Mouse (Mus musculus): Measurements from ENCODE around the gene Ispd.
A peak's percentile ranks its signal among the peaks of the same experiment; 100 is the strongest.

Gene Ispd

DNA sequence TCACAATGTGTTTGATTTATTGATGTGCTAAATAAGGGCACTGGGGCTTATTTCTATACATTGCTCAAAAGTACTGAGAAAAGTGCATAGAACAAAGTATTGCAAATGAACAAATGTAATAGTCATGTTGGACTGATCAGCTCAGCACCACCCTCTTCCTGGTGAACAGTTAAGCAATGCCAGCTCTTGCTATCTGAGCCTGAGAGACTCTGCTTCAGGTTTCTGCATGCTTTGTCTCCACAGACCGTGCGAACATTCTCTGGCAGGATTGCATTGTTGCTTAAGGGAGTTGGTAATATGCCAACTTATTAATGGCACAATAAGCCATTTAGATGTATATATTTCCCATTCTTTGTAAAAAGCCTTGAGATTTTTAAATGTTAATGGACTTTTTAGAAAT lies 182.9 kb downstream of the Ispd start:
- no peak for DNase-seq (ENCODE audit: low spot score)

DNA sequence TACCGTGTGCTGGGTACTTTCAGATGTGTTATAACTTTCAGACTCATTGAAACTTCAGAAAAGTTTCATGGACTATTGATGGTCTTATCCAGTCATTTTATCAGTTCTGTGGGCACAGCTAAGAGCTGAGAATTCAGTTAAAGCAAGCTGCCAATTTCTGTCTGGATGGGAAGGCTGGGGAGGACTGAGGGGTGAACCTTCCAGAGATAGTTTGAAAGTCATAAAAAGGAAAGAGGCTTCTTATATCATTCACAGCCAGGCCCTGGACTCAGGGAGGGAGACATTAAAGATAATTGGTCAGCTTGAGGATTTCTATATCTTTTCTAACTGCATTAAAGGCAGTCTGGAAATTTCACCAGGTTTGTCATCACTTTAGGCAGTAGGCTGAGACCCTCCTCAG lies 185.7 kb downstream of the Ispd start:
- DNase-seq (ENCODE audit: low spot score) = no peak

DNA sequence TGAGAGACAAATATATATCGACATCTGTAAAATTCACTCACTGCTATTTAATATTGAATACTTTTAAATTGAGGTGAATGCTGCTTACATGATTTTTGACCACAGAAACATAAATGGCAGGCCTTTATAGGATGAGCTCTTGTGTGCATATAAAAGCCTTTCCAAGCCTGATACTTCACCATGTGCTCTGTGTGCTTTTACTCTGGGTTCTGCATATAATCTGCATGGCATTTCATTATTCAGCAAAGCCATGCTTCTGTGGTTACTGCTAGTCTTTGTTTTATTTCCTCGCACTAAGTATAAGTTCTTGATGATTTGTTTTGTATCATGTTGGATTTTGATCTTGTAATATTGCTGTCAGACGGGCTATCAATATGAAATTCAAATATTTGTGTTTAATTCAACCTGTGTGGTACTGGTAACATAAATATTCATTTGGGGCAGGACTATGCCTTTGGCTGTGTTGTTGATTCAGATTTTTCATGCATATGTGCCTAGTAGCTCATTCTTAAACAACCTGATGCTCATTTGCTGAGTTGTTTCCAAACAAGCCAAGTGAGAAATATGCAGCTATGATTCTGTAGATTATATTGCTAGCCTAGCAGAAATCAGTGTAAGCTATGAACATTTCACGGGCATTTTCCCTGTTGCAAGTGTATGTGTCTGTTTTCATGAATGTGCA lies 189.3 kb downstream of the Ispd start:
- no peak for DNase-seq (ENCODE audit: low spot score)

DNA sequence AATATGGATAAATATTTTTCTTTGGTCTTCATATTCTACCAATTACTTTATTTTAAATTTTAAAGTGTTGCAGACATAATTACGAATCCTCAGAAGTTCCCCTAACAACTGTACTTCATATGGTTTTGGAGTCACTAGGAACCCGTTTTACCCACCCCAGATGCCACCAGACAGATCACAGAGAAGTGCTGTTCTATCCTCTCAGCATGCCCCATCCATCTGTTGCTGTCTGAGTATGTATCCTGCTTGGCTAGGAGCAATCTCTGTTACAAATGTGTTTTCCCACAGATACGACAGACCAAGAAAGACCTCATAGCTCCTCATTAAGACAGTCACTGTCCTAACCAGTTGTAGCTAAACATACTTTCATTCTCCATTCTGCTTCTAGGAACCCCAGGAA lies 203.6 kb downstream of the Ispd start:
- DNase-seq (ENCODE audit: low spot score) = no peak

DNA sequence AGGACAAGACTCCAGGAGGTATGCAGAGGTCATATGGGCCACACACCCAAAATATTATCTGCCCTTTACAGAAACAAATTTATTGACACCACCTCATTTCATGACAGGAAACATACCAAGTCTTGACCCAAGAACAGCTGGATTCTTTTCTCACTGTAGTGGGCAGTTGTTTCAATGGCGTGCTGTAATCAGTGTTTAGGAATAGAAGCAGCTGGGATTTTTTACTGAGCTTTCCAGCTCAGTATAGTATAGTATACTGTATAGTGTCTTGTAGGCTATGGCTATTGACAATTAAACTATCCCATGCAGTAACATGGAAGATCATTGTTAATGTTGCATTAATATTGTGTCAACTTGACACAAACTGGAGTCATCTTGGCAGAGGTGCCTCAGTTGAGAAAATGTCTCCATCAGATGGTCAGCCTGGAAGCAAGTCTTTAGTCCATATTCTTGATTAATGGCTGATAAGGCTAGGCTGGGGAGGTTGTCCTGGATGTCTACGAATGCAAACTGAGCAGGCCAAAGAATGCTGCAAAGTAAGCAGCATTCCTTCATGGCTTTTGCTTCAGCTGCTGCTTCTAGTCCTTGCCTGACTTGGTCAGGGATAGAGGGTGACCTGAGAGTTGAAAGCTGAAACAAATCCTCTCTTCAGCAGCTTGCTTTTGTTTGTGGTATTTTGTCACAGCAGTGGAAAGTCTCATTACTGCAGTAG lies 216.4 kb downstream of the Ispd start:
- DNase-seq (ENCODE audit: low spot score) = no peak

DNA sequence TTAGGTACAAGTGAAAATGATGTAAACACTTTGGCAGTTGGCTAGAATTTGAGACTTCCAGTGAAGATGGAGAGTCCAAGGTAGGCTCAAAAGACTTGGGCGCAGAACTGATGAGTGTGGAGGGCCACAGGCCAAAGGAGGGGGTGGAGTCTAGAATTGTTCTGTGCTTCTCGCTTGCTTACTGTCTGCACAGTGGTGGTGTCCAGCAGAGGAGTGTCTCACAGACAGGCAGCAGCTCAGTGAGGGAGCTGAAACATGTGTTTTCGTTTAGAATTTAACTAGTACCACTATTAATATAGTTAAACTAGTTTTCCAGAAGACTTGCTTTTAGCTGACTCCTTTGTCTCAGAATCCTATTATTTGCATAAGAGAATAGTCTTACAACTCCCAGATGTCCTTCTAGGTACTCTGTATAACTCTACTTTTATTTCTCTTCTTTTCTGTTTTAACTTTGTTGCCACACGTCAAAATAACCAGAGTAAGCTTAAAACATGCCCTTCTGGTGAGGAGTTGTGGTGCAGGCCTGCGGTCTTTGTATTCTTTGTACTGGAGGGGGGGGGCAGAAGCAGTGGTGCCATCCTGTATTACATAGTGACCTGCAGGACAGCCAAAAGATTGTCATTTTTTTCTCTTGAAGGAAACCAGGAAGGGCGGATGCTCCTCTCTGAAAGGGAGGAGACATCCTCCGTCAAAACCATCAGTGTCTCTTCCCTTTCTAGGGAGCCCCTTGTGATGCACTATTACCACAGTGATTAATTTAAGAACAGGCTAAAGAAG lies 240.9 kb downstream of the Ispd start:
- no peak for DNase-seq (ENCODE audit: low spot score)

DNA sequence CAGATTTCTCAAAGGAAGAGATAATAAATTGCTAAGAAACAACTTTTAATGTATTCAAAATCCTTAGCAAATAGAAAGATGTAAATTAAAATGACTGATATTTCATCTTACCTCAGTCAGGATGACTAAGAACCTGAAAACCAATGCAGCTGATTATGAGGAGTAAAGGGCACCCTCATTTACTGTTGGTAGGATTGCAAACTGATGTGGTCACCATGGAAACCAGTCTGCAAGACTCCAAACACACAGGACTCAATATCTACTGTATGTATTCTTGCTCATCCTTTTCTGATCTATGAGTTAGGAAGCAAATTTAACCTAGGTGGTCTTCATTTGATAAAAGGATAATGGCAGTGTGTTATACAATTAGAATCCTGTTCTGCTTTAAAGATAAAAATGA lies 246.0 kb downstream of the Ispd start:
- DNase-seq (ENCODE audit: low spot score) = no peak

DNA sequence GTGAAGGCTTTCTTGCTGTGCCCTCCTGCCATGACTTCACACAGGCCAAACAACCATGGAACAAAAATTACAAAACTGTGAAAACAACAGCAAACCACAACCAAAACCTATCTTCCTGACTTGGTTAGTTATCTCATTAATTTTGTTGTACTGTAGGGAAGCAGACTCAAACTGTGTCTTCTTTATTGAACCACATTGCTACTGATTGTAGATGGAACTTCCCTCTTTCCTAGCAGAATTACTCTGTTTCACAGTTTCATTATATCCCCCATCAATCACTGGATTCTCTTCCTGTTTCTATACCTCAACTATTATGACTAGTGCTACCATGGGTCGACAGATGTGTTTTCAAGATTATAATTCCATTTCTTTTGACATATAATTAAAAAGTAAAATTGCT lies 251.2 kb downstream of the Ispd start:
- DNase-seq (ENCODE audit: low spot score) = no peak

DNA sequence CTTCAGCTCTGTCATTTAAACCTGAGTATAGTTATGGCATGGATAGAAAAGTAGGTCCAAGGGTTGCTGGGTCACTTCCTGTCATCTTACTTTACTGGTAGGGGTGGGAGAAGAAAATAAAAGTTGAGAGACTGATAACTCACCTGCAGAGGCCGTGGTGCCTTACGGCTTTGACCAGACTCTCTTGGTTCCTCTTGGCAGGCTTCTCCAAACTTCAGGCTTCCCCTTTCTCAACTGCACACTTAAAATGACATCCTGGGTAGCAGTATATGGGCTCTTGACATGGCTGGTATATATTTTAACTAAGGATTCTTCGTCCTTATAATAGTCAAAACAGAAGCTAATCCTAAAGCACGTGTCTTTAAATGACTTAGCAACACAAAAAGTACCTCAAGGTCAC lies 266.3 kb downstream of the Ispd start:
- no peak for DNase-seq (ENCODE audit: low spot score)

DNA sequence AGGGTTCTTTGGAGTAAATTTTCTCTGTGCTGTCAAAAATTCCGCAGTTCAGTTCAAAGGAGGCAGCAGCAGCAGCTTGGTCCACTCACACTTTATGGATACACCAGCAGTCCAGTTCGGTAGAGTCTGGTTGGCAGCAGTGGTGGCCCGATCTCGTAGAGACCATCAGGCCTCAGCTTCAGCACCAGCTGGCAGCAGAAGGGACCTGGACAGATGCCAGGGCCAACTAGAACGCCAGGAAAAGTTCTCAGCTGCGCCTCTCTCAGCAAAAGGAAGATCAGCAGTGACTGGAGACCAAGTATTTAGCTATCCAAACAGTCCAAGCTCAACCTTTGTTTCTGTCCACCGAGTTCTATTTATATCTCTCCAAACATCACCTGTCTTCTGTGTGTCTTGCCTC lies 281.2 kb downstream of the Ispd start:
- DNase-seq (ENCODE audit: low spot score) = no peak

DNA sequence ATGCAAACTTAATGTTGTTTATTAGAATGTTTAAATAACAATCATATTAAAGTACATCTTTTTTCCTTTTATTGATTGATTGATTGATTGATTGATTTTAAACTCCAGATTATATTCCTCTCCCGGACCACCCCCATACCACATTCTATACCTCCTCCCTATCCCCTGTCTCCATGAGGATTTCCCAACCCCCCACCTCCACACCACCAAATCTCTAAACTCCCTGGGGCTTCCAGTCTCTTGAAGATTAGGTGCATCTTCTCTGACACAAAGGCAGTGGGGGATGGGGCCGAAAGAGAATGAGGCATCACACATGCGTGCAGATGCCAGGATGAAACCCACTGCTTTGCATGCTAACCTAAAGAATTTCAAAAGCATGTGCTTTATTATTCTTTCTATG lies 283.5 kb downstream of the Ispd start:
- no peak for DNase-seq (ENCODE audit: low spot score)

DNA sequence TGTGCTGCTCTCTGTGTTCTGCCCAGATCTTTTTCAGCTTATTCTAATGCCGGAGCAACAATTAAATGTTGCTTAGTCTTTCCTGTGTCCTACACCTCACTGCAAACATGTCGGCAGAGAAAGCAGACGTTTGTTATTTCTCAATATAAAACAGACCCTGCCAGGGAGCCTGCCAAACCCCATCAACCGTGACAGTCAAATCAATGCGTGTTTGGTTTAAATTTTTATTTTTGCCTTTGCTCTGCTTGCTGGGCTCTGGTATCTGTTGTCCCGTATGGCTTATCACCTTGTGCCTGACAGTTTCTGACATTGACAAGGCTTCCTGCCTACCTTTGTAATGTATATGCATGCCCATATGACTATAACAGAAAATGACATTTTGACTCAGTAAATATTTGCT lies 285.5 kb downstream of the Ispd start:
- no peak for DNase-seq (ENCODE audit: low spot score)

DNA sequence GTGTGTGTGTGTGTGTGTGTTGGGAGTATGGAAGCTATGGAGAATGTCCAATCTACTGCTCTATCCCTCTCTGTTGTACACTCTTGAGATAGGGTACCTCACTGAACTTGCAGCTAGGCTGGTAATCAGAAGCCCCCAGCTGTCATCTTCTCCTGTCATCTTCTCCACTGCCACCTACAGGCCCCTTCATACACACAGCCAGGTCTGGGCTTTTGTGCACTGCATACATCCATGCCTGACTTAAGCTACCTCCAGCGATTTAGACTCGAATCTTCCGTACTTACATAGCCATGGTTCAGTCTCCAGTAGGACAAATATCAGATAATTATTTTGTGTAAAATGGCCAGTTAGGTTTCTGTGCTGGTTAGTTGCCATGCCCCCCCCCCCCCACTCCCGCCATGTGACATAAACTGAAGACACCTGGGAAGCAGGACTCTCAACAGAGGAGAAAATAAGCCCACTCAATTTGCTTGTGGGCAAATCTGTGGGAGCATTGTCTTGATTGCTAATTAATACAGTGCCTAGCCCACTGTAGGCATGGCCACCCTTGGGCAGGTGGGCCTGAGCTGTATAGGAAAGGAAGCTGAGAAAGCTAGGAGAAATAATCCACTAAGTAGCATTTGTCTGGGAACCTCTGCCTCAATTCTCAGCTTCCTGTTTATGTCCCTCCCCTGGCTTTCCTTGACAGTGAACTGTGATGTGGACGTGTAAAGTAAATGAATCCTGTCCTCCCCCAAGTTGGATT lies 289.1 kb downstream of the Ispd start:
- no peak for DNase-seq (ENCODE audit: low spot score)

DNA sequence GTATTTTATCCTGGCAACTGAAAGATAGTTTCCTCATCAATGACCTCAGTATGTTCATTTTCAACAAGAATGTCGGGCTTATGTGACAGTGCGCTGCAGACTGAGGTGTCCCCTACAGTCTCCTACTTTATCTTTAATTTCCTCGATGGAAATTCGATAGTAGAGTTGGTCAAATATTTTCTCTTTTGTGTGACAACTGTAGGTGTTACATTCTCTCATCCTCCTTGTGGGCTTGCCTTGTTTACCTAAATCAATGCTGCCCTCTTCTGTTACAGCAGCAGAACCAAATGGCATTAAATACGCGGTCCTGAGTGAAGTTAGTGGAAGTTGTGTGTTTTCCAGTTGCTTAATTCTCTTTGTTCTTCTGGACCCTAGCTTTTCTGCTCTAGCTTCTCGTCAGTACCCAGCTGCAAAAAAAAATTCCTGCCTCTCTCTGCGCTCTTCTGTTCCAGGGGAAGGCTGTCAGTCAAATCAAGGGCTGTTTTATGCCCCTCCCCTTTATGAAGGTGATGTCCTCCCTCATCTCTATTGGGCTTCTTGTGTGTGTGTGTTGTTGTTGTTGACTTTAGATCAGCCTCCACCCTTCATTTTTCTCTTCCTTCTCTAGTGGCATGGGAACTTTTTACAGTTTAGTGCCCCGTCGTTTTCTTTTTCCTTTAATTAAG lies 289.8 kb downstream of the Ispd start:
- peak; percentile 7 for DNase-seq (ENCODE audit: low spot score)

DNA sequence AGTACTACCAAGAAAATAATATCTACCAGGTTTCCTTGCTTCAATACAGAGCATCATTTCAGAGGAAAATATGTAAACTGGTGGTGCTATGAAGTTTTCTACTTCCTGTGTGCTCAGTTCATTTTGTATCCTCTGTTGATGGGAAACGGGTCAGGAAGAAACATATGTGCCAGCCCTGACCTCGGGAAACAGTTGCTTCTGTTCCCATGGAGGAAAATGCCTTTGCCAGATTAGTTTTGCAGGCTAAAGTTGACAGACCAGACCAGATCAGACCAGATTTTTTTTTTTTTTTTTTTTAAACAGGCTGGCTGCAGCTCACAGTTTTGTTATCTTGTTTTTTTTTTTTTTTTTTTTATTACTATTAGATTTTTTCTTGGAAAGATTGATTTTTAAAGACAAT lies 293.2 kb downstream of the Ispd start:
- DNase-seq (ENCODE audit: low spot score) = peak; percentile 10

DNA sequence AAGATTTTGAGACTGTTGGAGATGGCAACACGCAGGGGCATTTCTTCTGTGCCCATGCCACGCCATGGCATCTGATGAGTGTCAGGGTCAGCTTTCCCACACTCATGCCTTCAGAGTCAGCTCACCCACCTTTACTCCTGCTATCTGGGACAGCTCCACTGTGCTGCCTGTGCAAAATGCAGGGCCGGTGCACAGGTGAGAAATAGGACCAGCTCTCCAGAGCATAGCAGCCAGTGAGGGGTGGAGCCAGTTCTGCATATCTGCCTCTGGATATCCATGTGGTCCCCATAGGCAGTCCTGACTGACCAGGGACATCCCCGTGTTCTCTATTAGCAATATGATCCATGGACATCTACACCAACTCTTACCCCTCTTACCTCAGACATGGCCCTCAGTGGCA lies 297.0 kb downstream of the Ispd start:
- DNase-seq (ENCODE audit: low spot score) = no peak

DNA sequence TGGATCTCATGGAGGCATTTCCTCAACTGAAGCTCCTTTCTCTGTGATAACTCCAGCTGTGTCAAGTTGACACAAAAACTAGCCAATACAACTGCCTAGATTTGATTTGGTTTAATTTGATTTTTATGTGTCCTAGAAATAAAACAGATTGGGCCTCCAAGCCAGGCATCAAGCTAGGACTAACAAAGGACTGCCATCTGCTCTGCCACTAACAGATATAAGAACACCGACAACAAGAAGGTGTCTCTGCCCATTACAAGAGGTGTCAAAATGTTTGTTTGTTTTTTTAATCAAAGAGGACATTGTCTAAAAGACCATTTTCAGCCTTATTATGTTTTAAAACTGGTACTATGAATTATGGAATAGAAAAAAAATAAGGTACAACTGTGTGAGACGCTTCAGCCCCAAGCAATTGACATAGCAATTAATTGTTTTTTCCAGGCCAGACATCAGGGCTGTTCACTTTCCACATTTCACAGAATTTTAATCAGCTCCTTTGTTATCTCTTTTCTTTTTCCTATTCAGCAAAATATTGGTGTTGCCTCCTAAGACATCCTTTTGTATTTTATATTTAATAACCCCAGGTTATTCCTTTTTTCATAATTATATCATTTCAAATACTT lies 299.7 kb downstream of the Ispd start:
- no peak for DNase-seq (ENCODE audit: low spot score)

DNA sequence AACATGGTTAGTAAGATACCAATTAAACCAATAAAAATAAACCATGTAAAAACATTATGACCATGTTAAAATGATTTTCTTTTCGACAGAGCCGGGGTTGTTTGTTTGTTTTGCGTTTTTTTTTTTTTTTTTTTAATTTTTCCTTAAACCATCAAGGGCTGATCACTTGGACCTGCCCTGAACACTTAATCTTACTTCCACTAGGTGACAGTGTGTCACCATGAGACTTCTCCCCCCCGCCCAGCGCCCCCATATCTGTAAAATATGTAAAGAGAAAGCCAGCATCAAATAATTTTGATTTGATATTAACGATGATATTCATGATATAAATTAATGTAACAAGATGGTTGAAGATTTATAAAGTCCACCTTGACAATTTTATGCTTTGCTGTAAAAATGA lies 300.5 kb downstream of the Ispd start:
- no peak for DNase-seq (ENCODE audit: low spot score)

DNA sequence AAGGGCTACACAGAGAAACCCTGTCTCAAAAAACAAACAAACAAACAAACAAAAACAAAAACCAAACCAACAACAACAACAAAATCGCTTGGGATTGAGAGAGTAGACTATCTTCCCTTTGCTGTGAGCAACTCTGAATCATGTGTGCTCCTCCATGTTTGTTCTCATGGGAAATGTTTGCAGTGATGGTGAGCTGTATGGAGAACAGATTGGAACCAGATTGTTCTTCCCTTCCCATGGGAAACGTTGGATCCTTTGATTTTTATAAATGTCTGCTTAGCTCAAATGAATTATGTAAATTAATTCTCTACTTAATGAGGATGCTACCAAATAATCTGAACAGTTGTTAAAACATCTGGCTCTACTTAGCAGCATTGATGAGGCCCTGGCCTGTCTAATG lies 312.8 kb downstream of the Ispd start:
- no peak for DNase-seq (ENCODE audit: low spot score)

DNA sequence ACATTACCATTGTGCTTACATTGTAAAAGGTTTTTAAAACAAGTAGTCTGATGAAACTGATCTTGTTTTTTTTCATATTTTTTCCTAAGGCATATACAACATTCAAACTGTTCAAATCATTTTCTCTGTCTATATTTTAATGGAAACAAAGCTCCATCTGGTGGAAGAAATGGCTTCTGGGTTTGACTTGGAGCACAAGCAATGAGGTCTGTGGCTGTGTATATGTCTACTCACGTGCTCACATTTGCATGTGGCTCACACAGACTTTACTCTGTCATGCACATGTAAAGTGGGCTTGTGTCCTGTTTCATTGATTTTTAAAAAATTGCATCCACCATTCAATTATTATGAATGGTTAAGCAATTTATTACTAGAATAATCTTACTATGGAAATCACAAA lies 323.1 kb downstream of the Ispd start:
- DNase-seq (ENCODE audit: low spot score) = no peak

DNA sequence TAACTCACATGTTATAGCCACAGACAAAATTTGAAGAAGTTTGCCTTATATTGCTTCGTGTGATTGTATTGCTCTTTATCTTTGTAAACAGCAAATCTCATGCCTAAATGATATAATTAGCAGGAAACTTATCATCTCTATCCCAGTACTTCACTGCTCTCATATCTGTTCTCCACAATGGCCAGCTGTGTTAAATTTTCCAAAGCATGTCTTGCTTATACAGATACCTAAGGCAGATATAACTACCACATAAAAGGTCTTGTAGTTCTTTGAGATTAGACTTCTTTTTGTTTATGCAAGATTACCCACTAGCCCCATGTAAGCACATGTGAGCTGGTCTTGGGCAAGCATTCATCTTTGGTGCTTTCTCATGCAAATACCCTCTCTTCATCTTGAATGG lies 327.6 kb downstream of the Ispd start:
- DNase-seq (ENCODE audit: low spot score) = no peak
